Mouse (Mus musculus) embryonic facial prominence, embryonic 10.5 days (tissue): ENCODE measurements around the gene Nckap1. TPM values are rescaled to one million over a fixed set of nuclear protein-coding genes. Genes with fewer than 3 reads are reported as not detected.

Experiments used
- DNase-seq: peaks from one replicate; pipeline ENCODE4 v3.0.0-alpha.2; 2017; ENCODE audit warnings: low spot score
- H3K27ac ChIP-seq: fragments of 300-500 bp; sonication (generic); replicated peaks from 2 replicates; pipeline ENCODE4 v1.5.1; 2016; ENCODE audit warnings: mild to moderate bottlenecking
- H3K27me3 ChIP-seq: fragments of 300-500 bp; sonication (generic); replicated peaks from 2 replicates; pipeline ENCODE4 v1.6.1; 2016; ENCODE audit warnings: low read depth, mild to moderate bottlenecking; ENCODE audit not compliant: poor library complexity, severe bottlenecking
- H3K36me3 ChIP-seq: fragments of 300-500 bp; sonication (generic); replicated peaks from 2 replicates; pipeline ENCODE4 v1.6.1; 2016; ENCODE audit warnings: mild to moderate bottlenecking, moderate library complexity
- H3K4me1 ChIP-seq: fragments of 300-500 bp; sonication (generic); 2 replicates; pipeline ENCODE4 v1.6.1; 2016
- H3K4me3 ChIP-seq: fragments of 300-500 bp; sonication (generic); 2 replicates; pipeline ENCODE4 v1.5.1; 2016; ENCODE audit warnings: mild to moderate bottlenecking, moderate library complexity
- H3K9me3 ChIP-seq: fragments of 300-500 bp; sonication (generic); 2 replicates; pipeline ENCODE4 v1.6.1; 2016; ENCODE audit warnings: mild to moderate bottlenecking
- WGBS: fragments of 180-500 bp; shearing (Covaris S2); methylation state at CpG from one replicate; pipeline ENCODE4 v1.1.7; 2016; 5-methylcytosine and 5-hydroxymethylcytosine counted together
- polyA plus RNA-seq: library from polyadenylated mRNA; unstranded; fragments of >200 nt; fragmentation: Nextera tagmentation; extraction: Ambion mirVana; gene quantifications from 2 replicates; pipeline ENCODE4 v1.2.1, GENCODE M21; 2016

Nckap1 gene
- 66.6 and 69.5 TPM in 2 replicates for polyA plus RNA-seq

- H3K4me1 ChIP-seq: peaks cover 23% of the 10 kb centered on the region
- WGBS: under 1% methylated on average over 88 of the region's 88 CpGs
- H3K27me3 ChIP-seq: no peaks in the 10 kb centered on the region
- H3K36me3 ChIP-seq: peaks cover under 1% of the 10 kb centered on the region; the same call in 1 of the 2 replicates
- peak; percentile 92 for DNase-seq
- peak within 1 kb of the TSS; percentile 83 for H3K4me3 ChIP-seq
- H3K9me3 ChIP-seq: no peaks in the 10 kb centered on the region
- H3K27ac ChIP-seq: peak within 1 kb of the TSS; percentile 98
These were observed at the start of gene Nckap1 for GRCm38 (mm10) chr2:80581043-80581711. Nckap1 (minus strand) TSS chr2:80581380.

GRCm38 (mm10) chr2:80624523-80624922 is 43.3 kb upstream of the Nckap1 start:
- DNase-seq: no peak

GRCm38 (mm10) chr2:80621921-80622320 is 40.7 kb upstream of the Nckap1 start:
- Histone ChIP-seq H3K27me3 (no peaks in the 10 kb centered on the region), H3K36me3 (peaks cover 23% of the 10 kb centered on the region), H3K9me3 (0 out of 2 replicates have a peak, but pooled peaks cover 3% of the 10 kb centered on the region), H3K4me3 (no peak overlapping the region), H3K27ac (no peak overlapping the region), H3K4me1 (peaks cover 14% of the 10 kb centered on the region)
- WGBS: 93% methylated on average over 3 of the region's 3 CpGs
- no peak for DNase-seq

More at GRCm38 (mm10) chr2:80624523-80624922, 43.3 kb upstream of the Nckap1 start:
- 95% methylated on average over 4 of the region's 4 CpGs for WGBS
- peaks cover 27% of the 10 kb centered on the region for H3K36me3 ChIP-seq
- H3K27ac ChIP-seq: no peak overlapping the region
- H3K4me1 ChIP-seq: no peaks in the 10 kb centered on the region
- no peak overlapping the region for H3K4me3 ChIP-seq
- no peaks in the 10 kb centered on the region for H3K27me3 ChIP-seq
- 0 out of 2 replicates have a peak, but pooled peaks cover 3% of the 10 kb centered on the region for H3K9me3 ChIP-seq

- Histone ChIP-seq H3K4me3 (no peak overlapping the region), H3K27ac (no peak overlapping the region), H3K9me3 (no peaks in the 10 kb centered on the region), H3K36me3 (0 out of 2 replicates have a peak, but pooled peaks cover 3% of the 10 kb centered on the region), H3K27me3 (no peaks in the 10 kb centered on the region), H3K4me1 (peaks cover 14% of the 10 kb centered on the region)
- WGBS: 87% methylated on average over 3 of the region's 3 CpGs
- DNase-seq: no peak
These were observed 37.8 kb upstream of the Nckap1 start for GRCm38 (mm10) chr2:80618991-80619390.

- H3K4me1 ChIP-seq: peaks cover 14% of the 10 kb centered on the region
- H3K27me3 ChIP-seq: no peaks in the 10 kb centered on the region
- peak within 1 kb of the TSS; percentile 70 for H3K4me3 ChIP-seq
- peak within 1 kb of the TSS; percentile 80 for H3K27ac ChIP-seq
- 3% methylated on average over 21 of the region's 21 CpGs for WGBS
- no peaks in the 10 kb centered on the region for H3K36me3 ChIP-seq
- DNase-seq: peak; percentile 90
- H3K9me3 ChIP-seq: no peaks in the 10 kb centered on the region
These were observed 35.9 kb upstream of the Nckap1 start, which contains the start of the genes Dusp19 and Nup35 for GRCm38 (mm10) chr2:80616854-80617737. Dusp19 (plus strand) TSS chr2:80617045. Nup35 (plus strand) TSS chr2:80617236.

DNA sequence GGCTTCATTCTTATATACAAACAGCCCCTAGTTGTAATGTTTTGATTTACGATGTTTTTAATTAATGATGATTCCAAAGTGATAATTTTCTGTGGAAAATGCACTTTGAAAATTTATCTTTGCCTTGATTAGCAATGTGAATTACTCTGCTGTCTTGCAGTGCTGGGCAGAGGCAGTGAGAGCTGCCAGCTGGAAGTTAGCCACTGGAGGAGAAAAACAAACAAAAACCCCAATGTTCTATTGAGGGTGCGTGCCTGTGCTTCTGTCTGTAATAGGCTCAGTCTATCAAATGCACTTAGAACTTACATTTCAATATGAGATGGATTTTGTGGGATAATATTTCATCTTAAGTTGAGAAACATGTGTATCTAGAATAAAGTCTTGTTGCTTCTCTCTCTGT is 31.6 kb upstream of the Nckap1 start:
- no peak for DNase-seq
- Histone ChIP-seq H3K4me3 (no peak overlapping the region), H3K27ac (no peak overlapping the region), H3K4me1 (peaks cover 5% of the 10 kb centered on the region), H3K9me3 (0 out of 2 replicates have a peak, but pooled peaks cover 2% of the 10 kb centered on the region), H3K27me3 (no peaks in the 10 kb centered on the region), H3K36me3 (no peaks in the 10 kb centered on the region)
- 77% methylated on average over 2 of the region's 2 CpGs for WGBS

DNA sequence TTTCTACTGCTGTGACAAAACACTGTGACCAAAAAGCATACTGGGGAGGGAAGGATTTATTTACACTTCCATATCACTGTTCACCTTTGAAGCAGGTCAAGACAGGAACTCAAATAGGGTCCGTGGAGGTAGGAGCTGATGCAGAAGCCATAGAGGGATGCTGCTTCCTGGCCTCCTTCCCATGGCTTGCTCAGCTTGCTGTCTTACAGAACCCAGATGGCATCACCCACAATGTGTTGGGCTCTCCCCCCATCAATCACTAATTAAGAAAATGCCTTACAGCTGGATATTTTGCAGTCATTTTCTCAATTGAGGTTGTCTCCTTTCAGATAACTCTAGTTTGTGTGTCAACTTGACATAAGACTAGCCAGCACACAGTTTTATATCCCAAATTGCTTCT is 31.1 kb upstream of the Nckap1 start:
- no peaks in the 10 kb centered on the region for H3K4me1 ChIP-seq
- WGBS: 60% methylated on average over 1 of the region's 1 CpGs
- H3K4me3 ChIP-seq: no peak overlapping the region
- no peak for DNase-seq
- H3K27me3 ChIP-seq: no peaks in the 10 kb centered on the region
- no peak overlapping the region for H3K27ac ChIP-seq
- 0 out of 2 replicates have a peak, but pooled peaks cover 2% of the 10 kb centered on the region for H3K9me3 ChIP-seq
- H3K36me3 ChIP-seq: no peaks in the 10 kb centered on the region

GRCm38 (mm10) chr2:80603771-80604426 is 22.7 kb upstream of the Nckap1 start:
- no peaks in the 10 kb centered on the region for H3K4me1 ChIP-seq
- H3K9me3 ChIP-seq: no peaks in the 10 kb centered on the region
- no peaks in the 10 kb centered on the region for H3K27me3 ChIP-seq
- H3K4me3 ChIP-seq: no peak overlapping the region
- no peak overlapping the region for H3K27ac ChIP-seq
- WGBS: 93% methylated on average over 19 of the region's 19 CpGs
- H3K36me3 ChIP-seq: no peaks in the 10 kb centered on the region
- DNase-seq: no peak

DNA sequence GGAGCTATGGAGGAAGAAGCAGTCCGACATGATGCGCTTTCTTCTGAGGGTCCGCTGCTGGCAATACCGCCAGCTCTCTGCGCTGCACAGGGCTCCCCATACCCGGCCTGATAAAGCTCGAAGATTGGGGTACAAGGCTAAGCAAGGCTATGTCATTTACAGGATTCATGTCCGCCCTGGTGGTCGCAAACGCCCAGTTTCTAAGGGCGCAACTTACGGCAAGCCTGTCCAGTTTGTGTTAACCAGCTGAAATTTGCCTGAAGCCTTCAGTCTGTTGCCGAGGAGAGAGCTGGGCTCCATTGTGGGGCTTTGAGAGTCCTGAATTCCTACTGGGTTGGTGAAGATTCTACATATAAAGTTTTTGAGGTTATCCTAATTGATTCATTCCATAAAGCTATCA is 21.6 kb upstream of the Nckap1 start:
- 93% methylated on average over 13 of the region's 13 CpGs for WGBS
- Histone ChIP-seq H3K9me3 (no peaks in the 10 kb centered on the region), H3K27me3 (no peaks in the 10 kb centered on the region), H3K36me3 (no peaks in the 10 kb centered on the region), H3K27ac (no peak overlapping the region), H3K4me1 (no peaks in the 10 kb centered on the region), H3K4me3 (no peak overlapping the region)
- DNase-seq: no peak

DNA sequence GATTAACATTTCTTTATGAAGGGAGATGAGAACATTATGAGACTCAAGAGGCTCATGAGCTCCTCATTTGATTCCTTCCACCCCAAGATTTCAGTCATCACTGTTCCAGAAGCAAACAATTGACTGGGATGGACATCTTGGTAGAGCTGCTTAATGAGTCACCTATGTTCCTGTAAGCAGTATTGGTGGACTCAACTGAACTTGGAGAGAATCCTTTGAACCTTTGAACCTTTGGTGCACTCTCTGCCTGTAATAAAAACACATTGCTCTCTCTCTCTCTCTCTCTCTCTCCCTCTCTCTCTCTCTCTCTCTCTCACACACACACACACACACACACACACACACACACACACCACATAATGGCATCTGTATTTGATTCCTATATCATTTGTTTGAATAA is 19.4 kb upstream of the Nckap1 start:
- no peaks in the 10 kb centered on the region for H3K27me3 ChIP-seq
- H3K4me1 ChIP-seq: no peaks in the 10 kb centered on the region

DNA sequence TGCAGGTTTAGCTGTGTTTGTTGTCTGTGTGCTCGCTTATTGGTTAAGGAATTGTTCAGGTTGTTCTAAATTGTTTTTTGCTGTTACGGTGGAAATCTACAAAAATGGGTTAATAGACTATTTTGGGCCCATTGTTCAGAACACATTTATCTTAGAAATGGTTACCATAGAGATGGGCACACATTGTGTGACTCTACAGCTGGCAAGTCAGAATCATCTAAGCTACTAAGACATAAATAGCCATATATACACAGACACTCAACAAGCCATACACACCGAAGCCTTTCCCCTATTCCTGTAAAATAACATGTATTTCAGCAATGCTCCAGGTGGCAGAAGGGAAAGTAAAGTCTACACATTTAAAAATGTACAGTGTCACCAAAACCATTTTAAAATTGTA is 18.7 kb upstream of the Nckap1 start:
- no peaks in the 10 kb centered on the region for H3K27me3 ChIP-seq
- no peaks in the 10 kb centered on the region for H3K4me1 ChIP-seq
- 91% methylated on average over 3 of the region's 3 CpGs for WGBS
- H3K27ac ChIP-seq: no peak overlapping the region
- no peak overlapping the region for H3K4me3 ChIP-seq
- no peaks in the 10 kb centered on the region for H3K9me3 ChIP-seq
- no peaks in the 10 kb centered on the region for H3K36me3 ChIP-seq
- no peak for DNase-seq

More for the DNA sequence above, 19.4 kb upstream of the Nckap1 start:
- Histone ChIP-seq H3K36me3 (no peaks in the 10 kb centered on the region), H3K4me3 (no peak overlapping the region), H3K9me3 (no peaks in the 10 kb centered on the region), H3K27ac (no peak overlapping the region)
- DNase-seq: no peak

- no peak for DNase-seq
- Histone ChIP-seq H3K36me3 (no peaks in the 10 kb centered on the region), H3K27me3 (no peaks in the 10 kb centered on the region), H3K4me1 (no peaks in the 10 kb centered on the region), H3K9me3 (no peaks in the 10 kb centered on the region), H3K4me3 (no peak overlapping the region), H3K27ac (no peak overlapping the region)
- WGBS: 77% methylated on average over 5 of the region's 5 CpGs
These were observed 15.8 kb upstream of the Nckap1 start for GRCm38 (mm10) chr2:80596960-80597359.
